Mouse (Mus musculus): ENCODE measurements around the gene Slc35f1. TPM values are rescaled to one million over a fixed set of nuclear protein-coding genes. Genes with fewer than 3 reads are reported as not detected.

The Slc35f1 gene
- total and polyA plus RNA-seq, 3 experiments = 0.07 to 0.11 TPM; not detected in 1

DNA sequence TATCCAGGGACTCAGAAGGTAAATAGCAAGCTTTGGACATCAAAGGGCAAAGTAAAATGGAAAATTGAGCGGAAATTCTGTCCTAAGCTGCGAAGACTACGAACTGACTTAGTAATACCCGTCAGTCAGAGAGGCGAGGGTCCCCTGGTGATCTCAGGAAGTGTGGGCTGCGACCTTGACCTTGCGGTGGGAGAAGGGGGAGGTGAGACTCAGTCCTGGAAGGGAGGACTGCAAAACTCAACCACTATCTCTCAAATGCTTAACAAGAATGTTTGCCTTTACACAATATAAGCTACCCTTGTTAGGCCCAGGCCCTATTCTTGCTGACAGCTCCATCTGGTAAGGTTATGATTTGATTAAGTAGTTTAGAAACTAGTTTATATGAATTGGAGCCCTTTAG is 466.0 kb downstream of the Slc35f1 start:
- dilution Hi-C loops (cut with MboI; ENCODE audit: extremely low pct_ligation_motif_present, extremely low pct_unique_long_range_greater_than_20kb, low sequenced_read_pairs) = no loop called here

GRCm38 (mm10) chr10:53157740-53158139 is 467.4 kb downstream of the Slc35f1 start:
- dilution Hi-C loops (cut with MboI; ENCODE audit: extremely low pct_ligation_motif_present, extremely low pct_unique_long_range_greater_than_20kb, low sequenced_read_pairs) (no loop called here), in situ Hi-C loops (cut with MboI; ENCODE audit: low pct_ligation_motif_present, low pct_unique_long_range_greater_than_20kb, low sequenced_read_pairs) (no loop called here)

More for the DNA sequence above, 466.0 kb downstream of the Slc35f1 start:
- no peaks in the 10 kb centered on the region for H3K27me3 ChIP-seq (replicated peaks)
- H3K79me2 ChIP-seq (replicated peaks; ENCODE audit: control insufficient read depth, extremely low read depth, insufficient read depth, poor library complexity, severe bottlenecking) = no peaks in the 10 kb centered on the region
- no peak for TF ChIP-seq POLR2A (IDR thresholded peaks at IDR 0.05; ENCODE audit: low read depth, low read length)
- no peak for TF ChIP-seq USF2 (conservative IDR thresholded peaks at IDR 0.05; ENCODE audit: low read depth, low read length)
- TF ChIP-seq NRF1 (IDR thresholded peaks at IDR 0.05; ENCODE audit: low read depth, low read length) = no peak
- TF ChIP-seq ZC3H11A (IDR thresholded peaks at IDR 0.05; ENCODE audit: low read depth, low read length) = no peak
- TF ChIP-seq ZMIZ1 (IDR thresholded peaks at IDR 0.05; ENCODE audit: low read depth, low read length) = no peak
- H3K4me1 ChIP-seq (ENCODE audit: control insufficient read depth in 1 of 2, insufficient read depth in 2 of 2) = no peaks in the 10 kb centered on the region
- in situ Hi-C loops (cut with MboI; ENCODE audit: low pct_ligation_motif_present, low pct_unique_long_range_greater_than_20kb, low sequenced_read_pairs) = no loop called here
- H3K36me3 ChIP-seq (replicated peaks in 1 of 2; ENCODE audit: control insufficient read depth in 1 of 2, insufficient read depth in 1 of 2, low read length in 1 of 2) = no peaks in the 10 kb centered on the region
- no peak overlapping the region for H3K27ac ChIP-seq (ENCODE audit: insufficient read depth, low read depth)
- no peak overlapping the region for H3K4me2 ChIP-seq (ENCODE audit: insufficient read depth, low read depth, poor library complexity, severe bottlenecking)
- no peak for DNase-seq (ENCODE audit: extremely low read depth)
- no peak overlapping the region for H3K9ac ChIP-seq (ENCODE audit: insufficient read depth, low read depth)
- H3K9me3 ChIP-seq (replicated peaks; ENCODE audit: low read length) = no peaks in the 10 kb centered on the region
- H3K4me3 ChIP-seq (replicated peaks in 1 of 3; ENCODE audit: low read depth in 2 of 3, low read length in 2 of 3, poor library complexity in 1 of 3) = no peak overlapping the region

More at GRCm38 (mm10) chr10:53157740-53158139, 467.4 kb downstream of the Slc35f1 start:
- H3K36me3 ChIP-seq (replicated peaks in 1 of 2; ENCODE audit: control insufficient read depth in 1 of 2, insufficient read depth in 1 of 2, low read length in 1 of 2) = no peaks in the 10 kb centered on the region
- no peak overlapping the region for H3K4me2 ChIP-seq (ENCODE audit: insufficient read depth, low read depth, poor library complexity, severe bottlenecking)
- no peaks in the 10 kb centered on the region for H3K79me2 ChIP-seq (replicated peaks; ENCODE audit: control insufficient read depth, extremely low read depth, insufficient read depth, poor library complexity, severe bottlenecking)
- no peaks in the 10 kb centered on the region for H3K27me3 ChIP-seq (replicated peaks)
- H3K9me3 ChIP-seq (replicated peaks; ENCODE audit: low read length) = no peaks in the 10 kb centered on the region
- H3K27ac ChIP-seq (ENCODE audit: insufficient read depth, low read depth) = no peak overlapping the region
- DNase-seq (ENCODE audit: extremely low read depth) = no peak
- no peak overlapping the region for H3K4me3 ChIP-seq (replicated peaks in 1 of 3; ENCODE audit: low read depth in 2 of 3, low read length in 2 of 3, poor library complexity in 1 of 3)
- no peak overlapping the region for H3K9ac ChIP-seq (ENCODE audit: insufficient read depth, low read depth)
- TF ChIP-seq ZKSCAN1 (IDR thresholded peaks at IDR 0.05; ENCODE audit: borderline replicate concordance, low read depth, low read length) = no peak
- H3K4me1 ChIP-seq (ENCODE audit: control insufficient read depth in 1 of 2, insufficient read depth in 2 of 2) = no peaks in the 10 kb centered on the region

All from CH12.LX (cell line).